Comparison of ENCODE assay signal across 9 mouse cellular contexts in the genomic region with DNA sequence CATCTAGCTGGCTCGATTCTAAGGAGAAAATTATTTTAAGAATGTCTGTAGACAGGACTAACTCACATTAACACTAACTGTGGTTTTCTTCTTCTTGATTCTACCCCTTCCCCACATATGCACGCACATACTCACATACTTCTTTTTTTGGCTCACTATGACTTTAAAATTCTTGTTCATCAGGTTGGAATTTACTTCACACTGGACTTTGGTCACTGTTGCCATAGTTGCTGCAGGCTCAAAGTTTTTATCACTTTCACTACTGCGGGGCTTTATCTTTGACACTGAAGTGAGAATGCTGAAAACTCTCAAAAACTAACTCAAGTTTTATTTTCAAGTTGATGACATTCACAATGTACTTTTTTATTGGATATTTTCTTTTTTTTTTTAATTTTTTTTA.
"Had no signal": no experiment of that assay in that cellular context is flagged by ENCODE, and none has a peak within 500 bp of the region (broad histone marks: within the 10 kb centered on the region; RNA-seq: fewer than 3 reads in every experiment).

No protein-coding gene starts in this region.

- H3K4me1 ChIP-seq: hindbrain, embryonic 15.5 days; limb, embryonic 15.5 days; midbrain, embryonic 13.5 days; stomach, embryonic 15.5 days had no signal

- H3K4me2 ChIP-seq: hindbrain, embryonic 15.5 days; limb, embryonic 15.5 days; midbrain, embryonic 13.5 days; stomach, embryonic 15.5 days had no signal

- H3K27ac ChIP-seq: hindbrain, embryonic 15.5 days; left cerebral cortex, adult 2 months; limb, embryonic 15.5 days; midbrain, embryonic 13.5 days; stomach, embryonic 15.5 days had no signal

- H3K4me3 ChIP-seq: hindbrain, embryonic 15.5 days; left cerebral cortex, adult 2 months; limb, embryonic 15.5 days; midbrain, embryonic 13.5 days; myocyte; stomach, embryonic 15.5 days had no signal

- ATAC-seq: midbrain, embryonic 13.5 days had no signal

- H3K9ac ChIP-seq: hindbrain, embryonic 15.5 days; limb, embryonic 15.5 days; midbrain, embryonic 13.5 days; stomach, embryonic 15.5 days had no signal

- H3K36me3 ChIP-seq: hindbrain, embryonic 15.5 days; limb, embryonic 15.5 days; midbrain, embryonic 13.5 days; stomach, embryonic 15.5 days had no signal

- H3K9me3 ChIP-seq: hindbrain, embryonic 15.5 days; limb, embryonic 15.5 days; midbrain, embryonic 13.5 days; stomach, embryonic 15.5 days had no signal

- DNase-seq: lung, adult 18-20 months; right cerebral cortex, postnatal 14 days; thymus, postnatal 4 days had no signal

- H3K27me3 ChIP-seq: hindbrain, embryonic 15.5 days; limb, embryonic 15.5 days; midbrain, embryonic 13.5 days; stomach, embryonic 15.5 days had no signal
